Mouse (Mus musculus) ES-Bruce4 (cell line): ENCODE data around the gene Frmd4a. TPM values are rescaled to one million over a fixed set of nuclear protein-coding genes. Genes with fewer than 3 reads are reported as not detected.

Source experiments
- H3K27ac ChIP-seq: 2 replicates; pipeline ENCODE4 v1.5.1; 2012; ENCODE audit warnings: low read length, inconsistent platforms; ENCODE audit not compliant: insufficient read depth
- H3K27me3 ChIP-seq: 2 replicates; pipeline ENCODE4 v1.6.1; 2012; ENCODE audit warnings: mild to moderate bottlenecking, low read length, inconsistent platforms; ENCODE audit not compliant: control insufficient read depth, poor library complexity, insufficient read depth, severe bottlenecking
- H3K36me3 ChIP-seq: 2 replicates; pipeline ENCODE4 v1.6.1; 2012; ENCODE audit warnings: inconsistent platforms, mild to moderate bottlenecking, low read length, moderate library complexity; ENCODE audit not compliant: control insufficient read depth, poor library complexity, insufficient read depth, severe bottlenecking
- H3K4me1 ChIP-seq: one replicate; pipeline ENCODE4 v1.8.1; 2011; ENCODE audit warnings: low read length; ENCODE audit not compliant: control insufficient read depth, insufficient read depth
- H3K4me3 ChIP-seq: 2 replicates; pipeline ENCODE4 v1.5.1; 2011; ENCODE audit warnings: low read depth, mild to moderate bottlenecking, low read length
- H3K9ac ChIP-seq: 2 replicates; pipeline ENCODE4 v1.6.1; 2012; ENCODE audit warnings: low read depth, mild to moderate bottlenecking, inconsistent platforms; ENCODE audit not compliant: poor library complexity, severe bottlenecking
- H3K9me3 ChIP-seq: replicated peaks from 2 replicates; pipeline ENCODE4 v1.6.1; 2012; ENCODE audit warnings: mild to moderate bottlenecking, low read length, inconsistent platforms; ENCODE audit not compliant: control insufficient read depth, poor library complexity, insufficient read depth, severe bottlenecking
- CTCF ChIP-seq: IDR thresholded peaks from one replicate; pipeline ENCODE4 v1.8.1; 2011; ENCODE audit warnings: low read depth, low read length
- EP300 ChIP-seq: IDR thresholded peaks from 2 replicates; pipeline ENCODE4 v1.6.1; 2011; ENCODE audit warnings: low read depth, low read length; ENCODE audit not compliant: insufficient read depth
- POLR2A ChIP-seq: IDR thresholded peaks from one replicate; pipeline ENCODE4 v1.8.1; 2011; ENCODE audit warnings: low read length; ENCODE audit not compliant: insufficient read depth
- polyA plus RNA-seq: library from polyadenylated mRNA; stranded (reverse); fragments of >200 nt; gene quantifications from 2 replicates; pipeline ENCODE4 v1.2.4, GENCODE M21; 2011; ENCODE audit warnings: low read depth; ENCODE audit not compliant: missing spikeins, insufficient read depth, insufficient read length

Gene Frmd4a
- polyA plus RNA-seq, 1 experiment, result 5.6 TPM

DNA sequence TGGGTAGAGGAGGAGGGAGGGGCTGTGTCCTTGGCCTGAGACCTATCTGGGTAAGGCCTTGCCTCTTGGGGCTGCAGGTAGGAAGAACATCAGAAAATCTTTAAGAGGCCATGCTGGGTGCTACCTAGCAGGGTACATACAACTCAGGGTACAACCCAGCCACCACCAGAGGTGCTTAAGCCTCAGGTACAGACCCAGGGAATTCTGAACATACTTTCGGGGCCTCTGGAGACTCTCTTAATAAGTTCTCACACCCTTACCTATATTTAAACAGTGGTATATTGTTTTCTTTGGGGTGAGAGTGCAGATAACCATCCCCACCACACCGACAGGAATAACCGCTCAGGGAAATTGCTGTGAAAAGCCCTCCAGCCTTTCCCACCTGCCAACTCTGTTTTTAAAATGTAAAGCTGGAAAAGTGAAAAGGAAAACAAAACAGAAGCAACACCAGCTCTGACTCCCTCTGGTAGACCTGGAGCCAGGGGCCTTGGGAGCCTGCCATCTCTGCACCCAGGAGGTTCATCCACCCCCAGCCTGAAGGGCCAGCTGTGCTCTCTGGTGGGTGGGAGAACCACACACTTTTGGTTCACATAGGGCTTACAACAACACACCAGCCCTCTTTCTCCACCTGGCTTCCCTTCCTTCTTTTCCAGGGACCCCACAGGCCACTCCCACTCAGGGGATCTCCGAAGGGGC is 548.9 kb downstream of the Frmd4a start:
- no peak overlapping the region for H3K27ac ChIP-seq
- TF ChIP-seq EP300 (no peak), CTCF (no peak), POLR2A (no peak)

DNA sequence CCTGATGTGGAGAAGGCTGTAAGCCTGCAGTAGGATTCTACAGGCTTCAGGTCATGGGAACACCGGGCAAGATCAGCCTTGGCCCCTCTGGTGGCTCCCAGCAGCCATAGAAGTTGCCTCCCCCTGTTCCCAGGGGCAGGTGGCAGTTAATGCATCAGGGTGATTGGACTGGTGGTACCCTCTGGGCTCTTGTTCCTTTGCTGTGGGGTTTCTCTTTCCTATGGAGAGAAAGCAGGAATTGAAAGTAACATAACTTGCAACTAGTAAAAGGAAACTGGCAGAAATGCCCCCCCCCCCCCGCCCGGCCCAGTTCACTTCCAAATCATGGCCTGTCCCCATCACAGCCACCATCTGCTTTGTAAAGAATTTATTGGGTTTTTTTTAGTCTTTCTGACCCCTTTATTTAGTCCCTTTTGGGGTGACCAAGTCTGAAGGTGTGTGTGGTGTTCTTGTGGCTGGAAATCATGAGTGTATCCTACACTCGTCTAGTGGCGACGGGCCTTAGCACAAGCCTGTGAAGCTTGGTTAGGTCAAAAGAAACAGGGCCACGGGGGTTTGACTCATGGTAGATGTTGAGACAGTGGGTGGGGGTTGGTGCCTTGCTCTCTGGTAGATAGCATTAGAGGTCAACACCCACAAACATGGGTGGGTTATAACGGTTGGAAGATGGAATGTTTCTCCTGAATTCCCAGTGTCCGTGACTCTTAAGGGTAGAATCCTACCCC is 549.6 kb downstream of the Frmd4a start:
- Histone ChIP-seq H3K27ac (no peak overlapping the region), H3K9me3 (no peaks in the 10 kb centered on the region), H3K9ac (no peak overlapping the region), H3K4me3 (no peak overlapping the region), H3K36me3 (no peaks in the 10 kb centered on the region), H3K4me1 (no peaks in the 10 kb centered on the region), H3K27me3 (no peaks in the 10 kb centered on the region)
- TF ChIP-seq CTCF (no peak), EP300 (no peak), POLR2A (no peak)

More for the DNA sequence above, 548.9 kb downstream of the Frmd4a start:
- H3K36me3 ChIP-seq, result no peaks in the 10 kb centered on the region
- no peaks in the 10 kb centered on the region for H3K27me3 ChIP-seq
- no peaks in the 10 kb centered on the region for H3K4me1 ChIP-seq
- H3K9ac ChIP-seq, result no peak overlapping the region
- H3K4me3 ChIP-seq, result no peak overlapping the region
- H3K9me3 ChIP-seq, result no peaks in the 10 kb centered on the region

DNA sequence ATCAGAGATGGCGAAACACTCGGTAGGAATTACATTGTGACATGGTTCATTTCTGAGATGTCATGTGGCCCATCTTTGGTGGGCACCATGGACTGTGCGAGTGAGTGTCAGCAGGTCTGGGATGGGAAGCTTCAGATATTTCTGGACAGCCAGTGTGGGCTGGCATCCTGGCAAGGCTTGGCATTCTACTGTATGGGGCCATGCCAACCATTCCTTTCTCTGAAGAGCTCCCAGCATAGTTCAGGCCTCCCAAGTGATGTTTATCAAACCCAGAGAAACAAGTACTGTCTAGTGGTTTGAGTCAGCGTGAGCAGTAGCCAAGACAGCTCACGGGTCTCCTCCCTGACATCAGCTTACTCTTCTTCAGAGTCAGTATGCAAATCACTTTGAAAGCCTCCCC is 551.5 kb downstream of the Frmd4a start:
- TF ChIP-seq EP300 (no peak), POLR2A (no peak), CTCF (no peak)
- peaks cover 5% of the 10 kb centered on the region for H3K4me1 ChIP-seq
- no peak overlapping the region for H3K4me3 ChIP-seq
- H3K9ac ChIP-seq, result no peak overlapping the region
- no peak overlapping the region for H3K27ac ChIP-seq
- no peaks in the 10 kb centered on the region for H3K9me3 ChIP-seq
- H3K36me3 ChIP-seq, result no peaks in the 10 kb centered on the region
- H3K27me3 ChIP-seq, result no peaks in the 10 kb centered on the region

DNA sequence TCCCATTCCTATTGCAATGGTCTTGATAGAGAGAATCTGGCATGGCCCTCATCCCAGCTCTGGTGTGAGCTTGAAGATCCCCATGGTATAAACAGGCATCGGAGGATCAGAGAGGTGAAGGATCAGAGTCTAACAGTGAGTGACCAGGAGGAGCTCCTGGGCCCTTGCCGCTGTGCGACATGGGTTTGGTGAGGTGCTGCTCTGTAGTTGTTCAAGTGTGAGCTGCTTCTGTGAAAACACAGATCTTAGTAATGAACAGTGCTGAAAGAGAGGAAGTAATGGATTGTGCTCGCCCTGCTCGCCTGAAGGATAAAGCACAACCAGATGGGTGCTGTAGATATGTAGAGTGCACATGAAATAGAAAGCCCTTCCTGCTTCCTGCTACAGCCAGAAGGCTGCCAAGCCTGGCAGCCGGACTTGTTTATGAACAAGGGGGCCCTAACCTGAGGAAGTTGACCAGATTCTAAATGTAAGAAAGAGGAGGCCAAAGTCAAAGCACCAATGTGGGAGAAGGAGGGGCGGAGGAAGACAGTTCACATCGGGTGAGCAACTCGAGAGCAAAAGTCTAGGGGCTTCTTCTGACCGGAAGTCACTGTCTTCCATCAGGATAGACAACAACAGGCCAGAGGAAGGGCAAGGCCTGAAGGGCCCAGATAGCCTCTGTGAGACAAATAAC is 552.8 kb downstream of the Frmd4a start:
- no peak for TF ChIP-seq POLR2A
- TF ChIP-seq EP300, result no peak
- TF ChIP-seq CTCF, result no peak
- H3K9me3 ChIP-seq, result no peaks in the 10 kb centered on the region
- no peaks in the 10 kb centered on the region for H3K27me3 ChIP-seq
- no peak overlapping the region for H3K9ac ChIP-seq
- no peak overlapping the region for H3K27ac ChIP-seq
- no peaks in the 10 kb centered on the region for H3K36me3 ChIP-seq
- H3K4me1 ChIP-seq, result peaks cover 9% of the 10 kb centered on the region
- no peak overlapping the region for H3K4me3 ChIP-seq

DNA sequence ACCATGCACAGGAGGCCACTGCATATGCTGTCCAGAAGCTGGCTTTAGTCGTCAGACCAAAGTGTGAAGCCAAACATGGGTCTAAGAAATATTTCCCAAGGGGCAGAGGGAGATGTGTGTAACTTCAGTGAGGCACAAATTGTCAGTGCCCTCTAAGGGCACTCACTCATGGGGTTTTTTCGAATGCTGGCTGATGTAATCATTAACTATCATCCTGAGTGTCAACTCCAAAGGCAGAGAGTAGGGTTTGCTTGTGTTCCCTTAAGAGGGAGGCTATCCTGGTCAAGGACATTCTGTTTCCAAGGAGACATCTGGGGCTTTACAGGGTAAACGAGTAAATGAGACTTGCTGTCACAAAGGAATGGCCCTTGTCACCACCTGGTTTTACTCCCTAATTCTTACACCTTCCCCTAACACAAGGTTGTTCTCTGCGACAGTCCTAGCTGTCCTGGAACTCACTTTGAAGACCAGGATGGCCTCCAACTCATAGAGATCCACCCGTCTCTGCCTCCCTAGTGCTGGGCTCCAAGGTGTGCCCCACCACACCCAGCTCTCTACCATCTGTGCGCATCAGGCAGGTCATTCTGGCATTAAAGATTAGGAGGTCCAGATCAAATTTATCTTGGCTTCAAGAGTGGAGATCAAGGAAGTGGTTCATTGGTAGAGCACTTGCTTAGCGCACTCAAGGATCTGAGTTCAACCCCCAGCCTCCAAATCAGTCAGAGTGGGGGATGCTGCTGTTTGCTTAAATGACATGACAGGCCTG is 555.2 kb downstream of the Frmd4a start:
- no peaks in the 10 kb centered on the region for H3K27me3 ChIP-seq
- TF ChIP-seq POLR2A (no peak), CTCF (no peak), EP300 (no peak)
- H3K9me3 ChIP-seq, result no peaks in the 10 kb centered on the region
- no peak overlapping the region for H3K9ac ChIP-seq
- H3K4me1 ChIP-seq, result peaks cover 10% of the 10 kb centered on the region
- H3K4me3 ChIP-seq, result no peak overlapping the region
- H3K36me3 ChIP-seq, result no peaks in the 10 kb centered on the region
- H3K27ac ChIP-seq, result no peak overlapping the region
